Mouse (Mus musculus): ENCODE results near the gene Isg20l2.

Isg20l2 gene

DNA sequence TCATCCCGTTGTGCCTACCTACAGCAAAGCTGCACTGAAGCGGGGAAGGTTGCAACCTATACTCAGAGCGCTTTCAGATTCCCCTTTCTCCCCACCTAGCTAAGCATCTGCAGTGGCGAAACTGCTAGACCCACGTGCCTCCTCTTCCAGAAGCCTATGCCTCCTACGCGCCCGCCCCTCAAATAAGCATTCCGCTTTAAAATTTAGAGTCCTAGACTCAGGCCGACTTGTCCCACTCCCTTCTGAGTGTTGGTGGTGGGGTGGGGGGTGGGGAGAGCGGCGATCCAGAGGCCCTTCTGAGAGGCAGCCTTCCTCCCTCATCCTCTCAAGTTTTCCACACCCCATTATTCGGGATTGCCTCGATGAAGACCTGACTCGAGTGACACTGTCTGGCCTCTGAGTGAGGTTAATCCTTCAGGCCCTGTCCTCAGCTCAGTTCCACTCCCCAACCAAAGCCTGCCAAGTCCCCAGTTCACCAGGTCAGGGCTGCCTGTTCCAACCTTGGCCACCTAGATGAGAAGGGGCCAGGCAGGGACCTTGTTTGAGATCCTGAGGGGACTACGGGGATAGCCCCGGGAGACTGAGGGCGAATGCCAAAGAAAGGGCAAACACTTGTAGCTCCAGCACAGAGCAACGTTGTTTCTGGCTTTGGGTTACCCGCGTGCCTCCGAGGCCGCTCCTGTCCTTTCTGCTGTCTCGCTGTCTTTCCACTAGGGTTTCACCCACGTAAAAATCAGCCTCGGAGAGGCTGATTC, 17.1 kb downstream of the Isg20l2 start:
- peak; percentile 43; the same call in 1 of the 2 replicates for ATAC-seq (ENCODE audit: low TSS enrichment)

DNA sequence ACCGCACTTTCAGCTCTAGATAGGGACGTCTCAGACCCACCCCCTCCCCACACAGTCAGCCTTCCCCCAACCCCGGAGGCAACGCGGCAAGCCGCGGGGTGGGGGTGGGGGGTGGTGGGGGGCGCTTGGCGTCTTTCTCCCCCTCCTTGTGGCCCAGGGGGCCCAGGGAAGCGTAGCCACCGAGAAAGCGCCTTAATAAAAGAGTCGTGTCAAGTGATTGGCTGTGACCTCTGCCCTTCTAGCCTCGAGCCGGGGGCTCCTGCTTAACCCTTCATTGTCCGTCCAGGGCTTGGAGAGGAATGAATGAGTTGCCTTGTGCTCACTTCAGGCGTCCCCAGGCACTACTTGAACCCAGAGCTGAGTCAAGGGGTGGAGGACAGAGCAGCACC, 17.7 kb downstream of the Isg20l2 start:
- no peak for ATAC-seq (ENCODE audit: low TSS enrichment)

DNA sequence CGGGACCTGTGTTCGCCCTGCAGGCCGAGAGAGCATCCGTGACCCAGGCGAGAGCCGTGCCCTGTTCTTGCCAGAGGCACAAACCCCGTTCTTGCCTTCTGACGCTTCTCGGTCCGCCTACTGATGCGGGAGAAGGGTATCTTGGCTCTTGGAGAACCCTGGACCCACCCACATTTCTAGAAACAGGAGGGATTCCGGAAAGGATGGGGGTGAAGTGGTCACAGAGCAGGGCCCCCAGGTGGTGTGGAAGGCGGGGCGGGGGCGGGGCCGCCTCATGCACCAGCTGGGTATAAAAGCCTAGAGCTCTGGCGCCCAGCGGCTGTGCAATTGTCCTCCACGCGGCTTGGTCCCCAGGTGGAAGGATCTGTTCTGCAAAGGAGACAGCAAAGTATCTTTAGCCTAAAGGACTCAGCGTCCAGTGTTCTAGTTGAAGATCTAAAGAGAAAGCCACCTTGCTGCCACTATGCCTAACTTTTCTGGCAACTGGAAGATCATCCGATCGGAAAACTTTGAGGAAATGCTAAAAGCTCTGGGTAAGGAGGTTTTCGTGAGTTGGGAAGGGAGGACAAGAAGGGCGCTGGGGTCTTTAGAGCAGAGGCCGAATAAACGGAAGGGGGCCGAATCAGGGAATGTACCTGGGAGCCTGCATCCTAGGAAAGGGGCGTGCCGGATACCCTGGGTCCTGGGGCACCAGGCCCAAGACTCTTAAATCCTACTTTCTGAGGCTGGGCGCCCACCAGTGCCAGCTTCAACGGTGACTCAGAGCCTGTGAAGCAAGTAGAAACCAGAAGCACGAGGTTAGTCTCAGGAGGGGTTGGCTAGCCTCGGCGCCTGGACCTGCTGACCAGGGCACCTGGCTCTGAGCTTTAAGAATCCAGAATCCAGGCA, 18.5 kb downstream of the Isg20l2 start, which contains the start of gene Crabp2:
Gene Crabp2 (plus strand): TSS at position 289 of the 888 bp plus-strand sequence.
- no peak for ATAC-seq (ENCODE audit: low TSS enrichment)

DNA sequence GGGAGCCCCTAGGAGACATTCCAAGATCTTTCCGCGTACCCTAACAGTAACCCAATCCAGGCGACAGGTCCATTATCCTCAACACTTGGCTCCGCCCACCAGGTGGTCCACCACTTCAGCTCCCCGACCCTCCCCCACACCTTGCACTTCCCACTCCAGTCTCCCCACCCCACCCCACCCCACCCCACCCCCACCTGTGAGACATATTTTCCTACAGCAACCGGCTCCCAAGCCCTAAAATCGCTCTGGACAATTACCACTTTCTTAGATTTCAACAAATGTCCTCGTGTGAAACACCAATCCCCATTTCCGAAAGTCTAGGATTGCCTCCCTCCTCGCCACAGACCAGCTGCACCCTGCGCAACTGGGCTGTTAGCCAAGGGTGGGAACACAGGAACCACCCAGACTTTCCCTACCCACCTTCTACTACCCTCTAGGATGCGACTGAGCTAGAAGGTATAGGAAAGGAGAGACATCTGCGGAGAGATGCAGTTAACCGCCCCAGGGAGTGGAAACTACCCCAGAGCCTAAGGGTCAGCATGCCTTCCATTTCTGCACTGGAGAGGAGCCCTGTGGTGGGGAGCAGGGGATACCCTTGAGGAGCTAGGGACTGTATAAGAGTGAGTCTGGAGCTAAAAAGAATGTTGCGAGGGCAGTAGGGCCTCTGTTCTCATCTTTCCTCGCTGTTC, 19.3 kb downstream of the Isg20l2 start:
- ATAC-seq (ENCODE audit: low TSS enrichment): no peak

DNA sequence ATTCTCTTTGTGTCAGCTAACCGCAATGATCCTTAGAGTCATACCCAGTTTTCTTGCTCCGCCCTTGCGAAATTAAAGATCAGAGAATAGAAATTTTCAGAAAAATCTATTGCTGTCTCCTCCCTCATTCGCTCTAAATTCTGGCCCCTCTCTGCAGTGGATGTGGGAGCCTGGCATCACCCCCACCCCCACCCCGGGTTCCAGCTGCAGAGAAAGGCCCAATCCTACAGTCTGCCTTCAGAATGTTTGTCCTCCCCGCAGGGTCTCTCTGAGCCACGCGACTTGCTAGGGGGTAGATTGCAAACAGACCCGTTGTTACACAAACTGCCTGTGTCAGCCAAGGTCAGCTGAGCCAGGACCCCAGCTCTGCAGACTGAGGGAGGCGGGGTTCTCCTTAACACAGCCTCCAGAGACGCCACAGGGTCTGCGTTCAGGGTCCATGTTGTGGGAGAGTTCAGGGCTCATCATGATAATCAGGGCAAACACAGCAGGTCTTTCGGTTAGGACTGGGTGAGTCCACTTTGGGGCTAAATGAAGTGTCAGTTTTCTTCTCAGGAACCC, 19.9 kb downstream of the Isg20l2 start:
- ATAC-seq (ENCODE audit: low TSS enrichment): no peak

- ATAC-seq (ENCODE audit: low TSS enrichment): no peak
These were observed 21.8 kb downstream of the Isg20l2 start for GRCm38 (mm10) chr3:87951946-87952345.

GRCm38 (mm10) chr3:87952440-87952839, 22.3 kb downstream of the Isg20l2 start:
- ATAC-seq (ENCODE audit: low TSS enrichment): no peak

DNA sequence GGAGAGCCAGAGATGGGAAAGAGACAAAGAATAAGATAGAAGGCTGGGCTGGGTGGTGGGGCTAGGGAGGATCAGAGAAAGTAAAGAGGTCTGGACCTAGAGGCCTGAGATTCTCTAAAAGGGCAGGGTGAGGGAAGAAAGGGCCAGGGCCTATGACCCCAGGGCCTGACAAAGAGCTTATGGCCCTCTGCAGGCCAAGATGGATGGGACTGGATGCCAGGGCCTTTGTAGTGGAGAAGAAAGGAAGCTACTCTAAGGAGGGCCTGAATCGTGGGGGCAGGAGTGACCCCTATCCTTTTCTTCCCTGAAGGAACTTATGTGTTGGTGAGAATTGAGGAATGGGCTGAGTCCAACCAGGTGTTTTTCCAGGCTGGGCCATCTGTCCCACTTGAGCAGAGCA, 27.9 kb downstream of the Isg20l2 start:
- no peak for ATAC-seq (ENCODE audit: low TSS enrichment)

DNA sequence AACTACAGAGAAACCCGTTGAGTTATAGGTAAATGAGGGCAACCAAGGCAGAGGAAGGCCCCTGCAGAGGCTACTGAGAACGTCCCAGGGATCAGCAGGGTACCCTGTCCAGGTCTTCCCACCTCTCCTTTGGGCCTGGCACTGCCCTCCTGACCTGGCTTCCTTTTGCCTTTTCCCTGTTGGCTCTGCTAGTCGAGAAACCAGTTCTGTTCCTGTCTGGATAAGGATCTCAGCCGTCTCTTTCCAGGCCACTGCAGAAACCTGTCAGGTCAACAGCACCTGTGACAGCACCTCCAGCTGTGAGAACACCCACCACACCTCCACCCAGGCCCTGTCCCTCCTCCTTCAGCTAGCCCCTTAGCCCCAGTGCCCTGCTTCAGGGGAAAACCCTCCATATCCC, 28.4 kb downstream of the Isg20l2 start:
- ATAC-seq (ENCODE audit: low TSS enrichment): no peak

- ATAC-seq (ENCODE audit: low TSS enrichment): no peak
These were observed 28.9 kb downstream of the Isg20l2 start for GRCm38 (mm10) chr3:87958967-87959366.

DNA sequence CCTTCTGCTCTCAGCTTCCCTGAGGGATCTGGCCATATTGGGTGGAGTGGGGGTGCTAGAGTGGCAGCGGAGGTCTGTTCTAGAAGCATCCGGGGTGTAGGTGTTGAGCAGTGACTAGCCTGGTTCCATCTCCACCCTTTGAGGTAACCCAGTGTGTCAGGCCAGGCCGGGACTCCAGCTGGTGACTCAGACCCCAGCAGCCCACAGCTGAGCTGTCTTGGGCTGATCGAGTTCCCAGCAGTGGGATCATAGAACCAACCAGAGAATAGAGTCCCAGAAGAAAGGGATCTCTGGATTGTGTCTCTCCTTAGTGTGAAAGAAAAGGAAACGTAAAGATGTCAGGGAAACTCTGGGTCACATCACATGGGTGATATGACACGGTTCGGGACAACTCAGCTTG, 29.3 kb downstream of the Isg20l2 start:
- no peak for ATAC-seq (ENCODE audit: low TSS enrichment)

DNA sequence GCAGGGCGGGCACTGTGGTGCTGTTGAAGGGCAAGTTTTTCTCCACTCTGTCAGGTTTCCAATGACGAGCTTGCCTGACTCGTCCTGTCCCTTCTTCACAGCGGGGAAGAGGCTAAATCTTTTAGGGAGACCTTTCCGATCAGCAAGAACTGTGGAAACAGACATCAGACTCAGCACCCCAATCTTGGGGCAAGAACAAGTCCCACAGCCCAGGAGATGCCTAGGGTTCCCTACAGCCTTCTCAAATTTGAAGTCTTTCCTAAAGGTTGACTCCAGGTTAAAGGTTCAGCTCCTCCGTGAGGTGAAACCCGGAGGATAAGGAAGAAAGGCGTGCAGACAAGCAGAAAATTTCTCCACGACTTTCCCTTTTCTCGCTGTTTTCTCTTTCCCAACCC, 30.1 kb downstream of the Isg20l2 start:
- ATAC-seq (ENCODE audit: low TSS enrichment): no peak

DNA sequence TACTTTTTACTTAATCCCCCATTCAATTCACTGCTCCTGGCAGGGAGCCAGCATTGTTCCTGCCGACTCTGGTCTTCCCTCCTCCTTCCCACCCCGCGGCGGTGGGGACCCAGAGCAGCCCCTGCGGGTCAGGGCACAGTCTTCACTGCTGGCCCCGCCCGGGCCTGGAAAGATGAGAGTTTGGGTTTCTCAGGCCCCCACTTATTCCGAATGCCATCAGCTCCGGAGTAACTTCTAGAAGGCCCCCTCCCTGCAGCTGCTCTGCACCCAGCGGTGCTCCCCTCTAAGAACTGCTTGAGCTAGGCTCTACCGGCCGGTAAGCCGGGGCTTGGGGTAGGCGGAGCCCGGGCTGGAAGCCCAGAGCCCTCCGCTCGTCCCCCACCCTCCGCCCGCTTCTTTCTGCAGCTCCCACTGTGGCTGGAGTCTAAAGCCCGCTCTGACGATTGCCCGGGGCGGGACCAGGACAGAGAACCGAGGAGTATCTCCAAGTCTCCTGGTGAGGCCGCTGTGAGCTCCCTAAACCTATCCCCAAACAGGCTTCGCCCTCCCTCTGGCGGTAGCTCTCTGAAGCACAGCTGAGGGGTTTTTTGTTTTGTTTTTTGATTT, 30.6 kb downstream of the Isg20l2 start:
- peak; percentile 99 for ATAC-seq (ENCODE audit: low TSS enrichment)

DNA sequence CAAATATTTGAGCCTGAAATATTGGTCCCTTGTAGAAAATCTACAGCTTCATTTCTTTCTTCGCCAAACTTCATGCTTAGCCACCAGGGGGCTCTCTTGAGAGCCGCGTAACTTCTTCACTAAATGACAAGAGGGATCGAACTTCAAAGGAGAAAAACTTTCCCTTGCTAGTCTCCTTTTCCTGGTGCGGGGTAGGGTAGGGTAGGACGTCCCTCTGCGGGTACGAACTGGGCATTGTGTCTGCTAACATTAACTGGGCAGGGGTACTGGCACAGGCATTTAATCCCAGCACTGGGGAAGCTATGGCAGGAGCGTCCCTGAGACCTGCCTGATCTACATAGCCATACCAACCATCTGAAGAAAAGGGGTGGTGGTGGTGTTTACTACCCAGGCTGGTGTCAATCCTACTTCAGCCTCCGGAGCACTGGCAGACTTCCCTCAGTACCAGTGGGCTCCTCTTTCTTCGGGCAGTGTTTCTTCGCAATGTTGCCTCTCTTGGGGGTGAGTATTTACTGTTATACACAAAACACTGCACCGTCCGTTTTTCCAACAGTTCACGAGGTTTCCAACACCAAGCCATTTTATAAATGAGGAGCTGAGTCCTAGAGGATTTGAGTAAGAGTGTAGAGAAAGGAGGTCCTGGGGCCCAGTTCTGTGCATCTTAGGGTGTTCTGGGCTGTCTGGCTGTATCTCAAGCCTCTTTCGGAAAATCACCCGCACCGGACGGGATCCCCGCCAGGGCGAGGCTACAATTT, 40.2 kb downstream of the Isg20l2 start:
- 0 out of 2 replicates have a peak, but pooled peaks have one; percentile 32 for ATAC-seq (ENCODE audit: low TSS enrichment)

GRCm38 (mm10) chr3:87970939-87971488, 40.9 kb downstream of the Isg20l2 start, which contains the start of gene Nes:
Gene Nes (plus strand): TSS chr3:87971078.
- ATAC-seq (ENCODE audit: low TSS enrichment): no peak

DNA sequence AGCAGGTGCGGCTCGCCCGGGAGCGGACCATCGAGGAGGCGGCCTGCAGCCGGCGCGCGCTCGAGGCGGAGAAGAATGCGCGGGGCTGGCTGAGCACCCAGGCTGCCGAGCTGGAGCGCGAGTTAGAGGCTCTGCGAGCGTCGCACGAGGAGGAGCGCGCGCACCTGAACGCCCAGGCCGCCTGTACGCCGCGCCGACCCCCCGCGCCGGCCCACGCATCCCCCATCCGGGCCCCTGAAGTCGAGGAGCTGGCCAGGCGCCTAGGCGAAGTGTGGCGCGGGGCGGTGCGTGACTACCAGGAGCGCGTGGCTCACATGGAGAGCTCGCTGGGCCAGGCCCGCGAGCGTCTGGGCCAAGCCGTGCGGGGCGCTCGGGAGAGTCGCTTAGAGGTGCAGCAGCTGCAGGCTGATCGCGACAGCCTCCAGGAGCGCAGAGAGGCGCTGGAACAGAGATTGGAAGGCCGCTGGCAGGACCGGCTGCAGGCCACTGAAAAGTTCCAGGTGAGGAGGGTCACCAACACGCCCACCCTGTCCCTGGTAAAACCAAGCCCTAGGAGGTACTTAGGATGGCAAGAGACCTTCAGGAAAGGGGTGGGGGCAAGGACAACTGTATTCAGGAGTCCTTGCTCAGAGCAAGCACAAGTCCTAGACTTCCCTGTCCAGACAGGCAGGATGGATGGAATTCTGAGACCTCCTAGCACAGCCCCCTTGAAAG, 41.5 kb downstream of the Isg20l2 start:
- ATAC-seq (ENCODE audit: low TSS enrichment): peak; percentile 66; the same call in 1 of the 2 replicates

DNA sequence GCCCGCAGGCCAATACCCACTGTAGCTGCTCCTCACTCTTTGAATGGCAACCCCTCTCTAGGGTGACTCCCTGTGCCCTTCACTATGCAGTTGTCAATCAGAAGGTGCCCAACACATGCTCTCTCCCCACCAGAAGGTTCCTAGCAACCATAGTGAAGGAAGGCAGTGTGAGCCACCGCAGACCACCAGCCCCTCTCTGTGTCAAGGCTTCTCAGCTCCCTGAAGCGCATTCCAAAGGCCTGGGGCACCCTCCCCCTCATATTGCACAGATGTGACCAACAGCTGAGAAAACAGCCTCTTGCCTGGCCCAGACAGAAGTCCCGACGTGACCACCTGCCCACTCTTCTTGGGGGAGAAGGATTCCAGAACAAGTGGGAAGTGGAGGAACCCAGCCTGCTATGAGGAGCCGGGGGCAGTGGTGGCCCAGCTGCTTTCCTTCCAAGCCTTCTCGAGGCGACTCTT, 42.1 kb downstream of the Isg20l2 start:
- no peak for ATAC-seq (ENCODE audit: low TSS enrichment)

DNA sequence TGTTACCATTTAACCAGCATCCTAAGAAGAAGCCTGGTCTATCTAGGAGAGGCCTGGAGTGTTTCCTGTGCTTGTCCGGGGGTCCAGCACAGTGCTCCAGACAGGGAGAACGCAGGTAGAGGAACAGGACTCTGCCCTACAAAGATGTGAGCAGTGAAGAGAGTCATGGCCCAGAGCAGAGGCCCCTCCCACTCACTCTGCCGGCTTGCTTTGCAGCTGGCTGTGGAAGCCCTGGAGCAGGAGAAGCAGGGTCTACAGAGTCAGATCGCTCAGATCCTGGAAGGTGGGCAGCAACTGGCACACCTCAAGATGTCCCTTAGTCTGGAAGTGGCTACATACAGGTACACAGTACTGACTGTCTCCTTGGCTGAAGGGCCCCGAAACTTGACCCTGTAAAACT, 42.7 kb downstream of the Isg20l2 start:
- ATAC-seq (ENCODE audit: low TSS enrichment): no peak

DNA sequence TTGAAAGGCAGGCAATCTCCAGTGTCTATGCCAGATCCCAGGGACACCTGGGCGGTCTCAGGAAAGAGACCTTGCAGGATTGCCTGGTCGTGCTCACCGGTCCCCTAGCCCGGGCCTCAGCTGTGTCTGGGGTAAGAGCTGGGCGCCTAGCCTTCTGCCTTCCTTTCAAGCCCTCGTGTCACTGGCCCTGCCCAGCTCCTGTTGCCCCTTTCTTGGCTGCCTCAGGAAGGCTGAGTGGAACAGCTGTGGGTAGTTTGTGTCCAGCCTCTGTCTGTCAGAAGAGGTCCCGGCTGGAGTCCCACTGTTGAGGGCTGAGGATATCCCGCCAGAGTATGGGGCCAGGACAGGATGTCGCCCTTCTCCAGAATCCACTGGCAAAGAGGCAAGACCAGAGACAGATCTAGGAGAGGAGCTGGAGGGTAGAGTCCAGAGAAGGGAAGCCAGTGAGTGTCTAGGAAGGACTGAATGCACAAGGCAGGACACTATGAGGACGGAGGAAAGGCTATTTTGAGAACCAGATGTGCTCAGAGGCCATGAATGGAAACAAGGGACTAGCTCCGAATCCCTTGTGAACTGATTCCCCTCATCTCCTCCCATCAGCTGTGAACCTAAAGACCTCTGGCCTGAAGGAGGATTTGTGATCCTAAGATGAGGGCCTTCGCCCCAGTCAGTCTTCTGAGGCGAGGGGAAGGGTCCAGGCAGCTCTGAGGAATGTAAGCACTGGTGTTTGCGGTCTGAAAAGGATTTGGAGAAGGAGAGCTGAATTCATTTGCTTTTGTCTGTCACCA, 43.7 kb downstream of the Isg20l2 start:
- no peak for ATAC-seq (ENCODE audit: low TSS enrichment)
